In the genomic region with DNA sequence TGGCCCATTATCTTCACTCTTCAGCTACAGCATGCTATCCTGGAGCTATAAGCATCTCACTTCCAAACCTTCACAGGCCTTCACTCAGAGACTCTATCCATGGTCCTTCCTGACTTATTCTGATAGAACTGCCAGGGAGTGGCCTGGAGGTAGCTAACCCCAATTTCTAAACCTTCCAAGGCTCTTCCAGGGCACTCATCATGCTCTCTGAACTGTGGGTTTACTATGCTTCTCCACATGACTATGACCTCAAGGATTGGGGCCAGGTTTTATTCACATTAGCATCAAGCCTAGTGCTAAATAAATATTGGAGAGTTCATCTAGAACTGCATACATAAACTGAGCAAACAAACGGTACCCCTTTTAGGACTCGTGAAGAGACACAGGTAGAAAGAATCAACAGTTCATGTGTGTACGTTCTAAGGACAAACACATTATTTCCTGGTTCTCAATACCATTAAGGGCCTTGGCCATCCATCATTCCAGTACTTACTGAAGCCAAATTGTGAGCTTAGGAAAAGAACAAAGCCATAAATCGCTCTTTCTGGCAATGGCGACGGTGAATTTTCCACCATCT, we compare ENCODE assay signal across 8 mouse cellular contexts. TPM values are rescaled to one million over a fixed set of nuclear protein-coding genes. Genes with fewer than 3 reads are reported as not detected.
DNase-seq lines count a peak whose midpoint lies in the region; ATAC-seq lines count a peak whose summit lies in the region.

No protein-coding gene starts in this region.

- no peaks in the 10 kb centered on the region; the same call in 1 of the 2 replicates for H3K36me3 ChIP-seq in hindbrain, embryonic 16.5 days (ENCODE audit: control insufficient read depth, insufficient read depth, low read length)
- H3K36me3 ChIP-seq in midbrain, embryonic 16.5 days (ENCODE audit: control insufficient read depth, insufficient read depth, low read length) = no peaks in the 10 kb centered on the region

- no peaks in the 10 kb centered on the region for H3K27me3 ChIP-seq in hindbrain, embryonic 16.5 days (replicated peaks; ENCODE audit: control insufficient read depth, insufficient read depth, low read length)
- H3K27me3 ChIP-seq in midbrain, embryonic 16.5 days (ENCODE audit: control insufficient read depth, insufficient read depth, low read depth, low read length) = no peaks in the 10 kb centered on the region

- peak overlapping the region; percentile 100 for H3K27ac ChIP-seq in hindbrain, embryonic 16.5 days (ENCODE audit: low read depth, low read length)
- peak overlapping the region; percentile 100 for H3K27ac ChIP-seq in midbrain, embryonic 16.5 days (ENCODE audit: low read length)

- ATAC-seq in hindbrain, embryonic 16.5 days = peak; percentile 1
- ATAC-seq in midbrain, embryonic 16.5 days = peak; percentile 3; the same call in 1 of the 2 replicates
- no peak for ATAC-seq in monocyte, adult 5-6 weeks (replicated peaks; ENCODE audit: insufficient number of reproducible peaks, low FRiP score, low TSS enrichment, poor library complexity, severe bottlenecking)

- H3K9me3 ChIP-seq in hindbrain, embryonic 16.5 days (ENCODE audit: control insufficient read depth, low read length) = no peaks in the 10 kb centered on the region
- no peaks in the 10 kb centered on the region for H3K9me3 ChIP-seq in midbrain, embryonic 16.5 days (replicated peaks; ENCODE audit: control insufficient read depth, low read length, poor library complexity, severe bottlenecking)

- H3K4me2 ChIP-seq in hindbrain, embryonic 16.5 days (ENCODE audit: low read length) = peak overlapping the region; percentile 82
- H3K4me2 ChIP-seq in midbrain, embryonic 16.5 days (ENCODE audit: low read length) = peak overlapping the region; percentile 83

- WGBS in hindbrain, embryonic 16.5 days = 9% methylated on average over 6 of the region's 6 CpGs
- WGBS in midbrain, embryonic 16.5 days = 5% methylated on average over 6 of the region's 6 CpGs

- intact Hi-C loops in gastrocnemius, postnatal 14 days (cut with DNase I; ENCODE audit: low total_unique reads) = no loop called here

- peak overlapping the region; percentile 96 for H3K9ac ChIP-seq in hindbrain, embryonic 16.5 days (ENCODE audit: low read depth, low read length)
- peak overlapping the region; percentile 83 for H3K9ac ChIP-seq in midbrain, embryonic 16.5 days (ENCODE audit: low read depth, low read length)

- DNase-seq in cerebellum, adult 11 months = peak; percentile 14
- DNase-seq in cerebellum, postnatal 10 days = no peak
- peak; percentile 9 for DNase-seq in retina, embryonic 14.5 days (ENCODE audit: low spot score)
- no peak for DNase-seq in retina, postnatal 1 day
- DNase-seq in gastrocnemius, postnatal 14 days = no peak

- H3K4me3 ChIP-seq in hindbrain, embryonic 16.5 days (ENCODE audit: low read length) = peak overlapping the region; percentile 89
- peak overlapping the region; percentile 89 for H3K4me3 ChIP-seq in midbrain, embryonic 16.5 days (ENCODE audit: low read depth, low read length)

- H3K4me1 ChIP-seq in hindbrain, embryonic 16.5 days (ENCODE audit: control insufficient read depth, insufficient read depth, low read depth, low read length) = peaks cover 30% of the 10 kb centered on the region
- peaks cover 30% of the 10 kb centered on the region for H3K4me1 ChIP-seq in midbrain, embryonic 16.5 days (ENCODE audit: control insufficient read depth, insufficient read depth, low read length)

RNA-seq across cellular contexts. Expression of a gene that starts 0.7 kb away (rescaled TPM):
- polyA plus RNA-seq in hindbrain, embryonic 16.5 days (2015; fragmentation: Nextera tagmentation; extraction: Ambion mirVana) = 889 and 920 TPM in 2 replicates
- 1,007 and 1,053 TPM in 2 replicates for polyA plus RNA-seq in midbrain, embryonic 16.5 days (2015; fragmentation: Nextera tagmentation; extraction: Ambion mirVana)
- 23.5 to 99.5 TPM (median 37.3 TPM) in 3 replicates for total RNA-seq in monocyte, adult 5-6 weeks (2017)
- 10 to 100 TPM; 64.0 to 71.5 TPM for total RNA-seq in gastrocnemius, postnatal 14 days (2021)

RNA-seq across cellular contexts. Expression of a gene that starts 2.0 kb away (rescaled TPM):
- polyA plus RNA-seq in hindbrain, embryonic 16.5 days (2015; fragmentation: Nextera tagmentation; extraction: Ambion mirVana) = 108 and 122 TPM in 2 replicates
- polyA plus RNA-seq in midbrain, embryonic 16.5 days (2015; fragmentation: Nextera tagmentation; extraction: Ambion mirVana) = 113 and 135 TPM in 2 replicates
- total RNA-seq in monocyte, adult 5-6 weeks (2017) = 14.6 to 31.3 TPM (median 19.6 TPM) in 3 replicates
- 100 to 1,000 TPM; 118 to 127 TPM for total RNA-seq in gastrocnemius, postnatal 14 days (2021)

RNA-seq across cellular contexts. Expression of a gene that starts 41.5 kb away (rescaled TPM):
- 0.84 and 1.3 TPM in 2 replicates for polyA plus RNA-seq in hindbrain, embryonic 16.5 days (2015; fragmentation: Nextera tagmentation; extraction: Ambion mirVana)
- polyA plus RNA-seq in midbrain, embryonic 16.5 days (2015; fragmentation: Nextera tagmentation; extraction: Ambion mirVana) = 0.46 and 1.2 TPM in 2 replicates
- not detected in 3 replicates for total RNA-seq in monocyte, adult 5-6 weeks (2017)
- 1 to 10 TPM; 1.8 to 2.0 TPM for total RNA-seq in gastrocnemius, postnatal 14 days (2021)

RNA-seq across cellular contexts. Expression of a gene that starts 56.3 kb away (rescaled TPM):
- polyA plus RNA-seq in hindbrain, embryonic 16.5 days (2015; fragmentation: Nextera tagmentation; extraction: Ambion mirVana) = 7.9 and 8.3 TPM in 2 replicates
- polyA plus RNA-seq in midbrain, embryonic 16.5 days (2015; fragmentation: Nextera tagmentation; extraction: Ambion mirVana) = 8.6 and 10.4 TPM in 2 replicates
- total RNA-seq in monocyte, adult 5-6 weeks (2017) = 21.4 to 41.3 TPM (median 32.1 TPM) in 3 replicates
- total RNA-seq in gastrocnemius, postnatal 14 days (2021) = 1 to 10 TPM; 5.8 to 6.6 TPM

Comparison
In these comparisons a context has a peak if more than half of its experiments do, and no peak if none do; other contexts are left out.
1. DNase-seq: peak in cerebellum, adult 11 months (single experiment) and retina, embryonic 14.5 days (single experiment); none in cerebellum, postnatal 10 days (0 of 2), retina, postnatal 1 day (single experiment) and gastrocnemius, postnatal 14 days (single experiment).